Mouse (Mus musculus) neural tube, embryonic 15.5 days (tissue): ENCODE results near the gene Akirin1. TPM values are rescaled to one million over a fixed set of nuclear protein-coding genes. Genes with fewer than 3 reads are reported as not detected.
A peak's percentile ranks its signal among the peaks of the same experiment; 100 is the strongest.

Experiments used
- ATAC-seq: fragments of 200-750 bp; cut with Nextera tagmentation; 2 replicates; pipeline ENCODE4 v1.8.0; 2017; ENCODE audit warnings: mild to moderate bottlenecking, moderate TSS enrichment, moderate library complexity; ENCODE audit not compliant: low FRiP score
- H3K27ac ChIP-seq: fragments of 300-500 bp; sonication (generic); replicated peaks from 2 replicates; pipeline ENCODE4 v1.5.1; 2015; ENCODE audit warnings: mild to moderate bottlenecking, inconsistent platforms
- H3K27me3 ChIP-seq: fragments of 300-500 bp; sonication (generic); replicated peaks from 2 replicates; pipeline ENCODE4 v1.6.1; 2015; ENCODE audit warnings: inconsistent platforms
- H3K36me3 ChIP-seq: fragments of 300-500 bp; sonication (generic); 2 replicates; pipeline ENCODE4 v1.6.1; 2015; ENCODE audit warnings: inconsistent platforms
- H3K4me1 ChIP-seq: fragments of 300-500 bp; sonication (generic); 2 replicates; pipeline ENCODE4 v1.6.1; 2015; ENCODE audit warnings: inconsistent platforms
- H3K4me2 ChIP-seq: fragments of 300-500 bp; sonication (generic); 2 replicates; pipeline ENCODE4 v1.6.1; 2015; ENCODE audit warnings: inconsistent platforms, mild to moderate bottlenecking, moderate library complexity
- H3K4me3 ChIP-seq: fragments of 300-500 bp; sonication (generic); replicated peaks from 2 replicates; pipeline ENCODE4 v1.5.1; 2015; ENCODE audit warnings: mild to moderate bottlenecking, inconsistent platforms
- H3K9ac ChIP-seq: fragments of 300-500 bp; sonication (generic); replicated peaks from 2 replicates; pipeline ENCODE4 v1.6.1; 2015; ENCODE audit warnings: mild to moderate bottlenecking, inconsistent platforms
- H3K9me3 ChIP-seq: fragments of 300-500 bp; sonication (generic); replicated peaks from 2 replicates; pipeline ENCODE4 v1.6.1; 2016; ENCODE audit warnings: inconsistent platforms
- WGBS: fragments of 180-500 bp; shearing (Covaris S2); methylation state at CpG from one replicate; pipeline ENCODE4 v1.1.7; 2015; ENCODE audit warnings: mixed read lengths; 5-methylcytosine and 5-hydroxymethylcytosine counted together
- polyA plus RNA-seq: library from polyadenylated mRNA; unstranded; fragments of >200 nt; fragmentation: Nextera tagmentation; extraction: Ambion mirVana; gene quantifications from 2 replicates; pipeline ENCODE4 v1.2.1, GENCODE M21; 2015

Akirin1 gene
- polyA plus RNA-seq, result 73.5 and 79.9 TPM in 2 replicates

- no peaks in the 10 kb centered on the region for H3K27me3 ChIP-seq
- under 1% methylated on average over 41 of the region's 46 CpGs for WGBS
- H3K9ac ChIP-seq, result peak within 1 kb of the TSS; percentile 90
- H3K9me3 ChIP-seq, result no peaks in the 10 kb centered on the region
- ATAC-seq, result peak; percentile 98
- H3K36me3 ChIP-seq, result no peaks in the 10 kb centered on the region
- peak within 1 kb of the TSS; percentile 69 for H3K4me2 ChIP-seq
- H3K27ac ChIP-seq, result peak within 1 kb of the TSS; percentile 92
- peak within 1 kb of the TSS; percentile 99 for H3K4me3 ChIP-seq
- H3K4me1 ChIP-seq, result peaks cover 33% of the 10 kb centered on the region
Observed at GRCm38 (mm10) chr4:123750152-123750651, at the start of gene Akirin1. TSS of gene Akirin1 (minus strand) at chr4:123750345.

- Histone ChIP-seq H3K4me2 (no peak overlapping the region; the same call in 1 of the 2 replicates), H3K4me1 (peaks cover 11% of the 10 kb centered on the region), H3K9me3 (no peaks in the 10 kb centered on the region), H3K27ac (peak overlapping the region; percentile 58), H3K36me3 (no peaks in the 10 kb centered on the region), H3K9ac (no peak overlapping the region), H3K27me3 (no peaks in the 10 kb centered on the region), H3K4me3 (no peak overlapping the region)
- peak; percentile 66 for ATAC-seq
- 12% methylated on average over 7 of the region's 7 CpGs for WGBS
Observed at GRCm38 (mm10) chr4:123797856-123798255, 47.7 kb upstream of the Akirin1 start.

- Histone ChIP-seq H3K9me3 (no peaks in the 10 kb centered on the region), H3K27ac (peak overlapping the region; percentile 58), H3K36me3 (no peaks in the 10 kb centered on the region), H3K27me3 (no peaks in the 10 kb centered on the region), H3K4me1 (peaks cover 11% of the 10 kb centered on the region), H3K4me2 (no peak overlapping the region), H3K4me3 (no peak overlapping the region), H3K9ac (no peak overlapping the region)
- ATAC-seq, result no peak
- WGBS, result 67% methylated on average over 3 of the region's 3 CpGs
Observed at GRCm38 (mm10) chr4:123797403-123797802, 47.3 kb upstream of the Akirin1 start.

- WGBS, result 58% methylated on average over 2 of the region's 2 CpGs
Observed at GRCm38 (mm10) chr4:123795057-123795456, 44.9 kb upstream of the Akirin1 start.

GRCm38 (mm10) chr4:123793136-123793535, 43.0 kb upstream of the Akirin1 start:
- no peak overlapping the region for H3K4me3 ChIP-seq
- no peak overlapping the region for H3K27ac ChIP-seq
- peaks cover 10% of the 10 kb centered on the region for H3K4me1 ChIP-seq
- H3K9ac ChIP-seq, result no peak overlapping the region
- ATAC-seq, result no peak
- no peak overlapping the region for H3K4me2 ChIP-seq
- H3K27me3 ChIP-seq, result no peaks in the 10 kb centered on the region
- H3K9me3 ChIP-seq, result no peaks in the 10 kb centered on the region
- 94% methylated on average over 6 of the region's 6 CpGs for WGBS
- no peaks in the 10 kb centered on the region for H3K36me3 ChIP-seq

More at GRCm38 (mm10) chr4:123795057-123795456, 44.9 kb upstream of the Akirin1 start:
- no peak overlapping the region for H3K27ac ChIP-seq
- no peaks in the 10 kb centered on the region for H3K9me3 ChIP-seq
- H3K9ac ChIP-seq, result no peak overlapping the region
- H3K27me3 ChIP-seq, result no peaks in the 10 kb centered on the region
- no peak overlapping the region for H3K4me3 ChIP-seq
- peaks cover 11% of the 10 kb centered on the region for H3K4me1 ChIP-seq
- H3K36me3 ChIP-seq, result no peaks in the 10 kb centered on the region
- no peak for ATAC-seq
- H3K4me2 ChIP-seq, result no peak overlapping the region

- H3K27me3 ChIP-seq, result no peaks in the 10 kb centered on the region
- no peak overlapping the region for H3K4me2 ChIP-seq
- no peaks in the 10 kb centered on the region for H3K9me3 ChIP-seq
- no peak overlapping the region for H3K4me3 ChIP-seq
- peaks cover 10% of the 10 kb centered on the region for H3K4me1 ChIP-seq
- H3K27ac ChIP-seq, result no peak overlapping the region
- no peak overlapping the region for H3K9ac ChIP-seq
- no peak for ATAC-seq
- WGBS, result 88% methylated on average over 2 of the region's 2 CpGs
- no peaks in the 10 kb centered on the region for H3K36me3 ChIP-seq
Observed at GRCm38 (mm10) chr4:123792666-123793065, 42.5 kb upstream of the Akirin1 start.

GRCm38 (mm10) chr4:123787191-123787985, 37.2 kb upstream of the Akirin1 start, which contains the start of gene Rhbdl2:
TSS of gene Rhbdl2 (plus strand) at chr4:123787874.
- Histone ChIP-seq H3K4me2 (peak within 1 kb of the TSS; percentile 20), H3K9me3 (no peaks in the 10 kb centered on the region), H3K36me3 (no peaks in the 10 kb centered on the region), H3K9ac (no peak within 1 kb of the TSS), H3K4me1 (peaks cover 7% of the 10 kb centered on the region; the same call in 1 of the 2 replicates), H3K4me3 (no peak within 1 kb of the TSS), H3K27me3 (no peaks in the 10 kb centered on the region), H3K27ac (no peak within 1 kb of the TSS)
- ATAC-seq, result peak; percentile 50; the same call in 1 of the 2 replicates
- 37% methylated on average over 12 of the region's 12 CpGs for WGBS

- no peak for ATAC-seq
- no peaks in the 10 kb centered on the region for H3K4me1 ChIP-seq
- no peak overlapping the region for H3K4me2 ChIP-seq
- H3K4me3 ChIP-seq, result no peak overlapping the region
- 59% methylated on average over 4 of the region's 4 CpGs for WGBS
- no peaks in the 10 kb centered on the region for H3K9me3 ChIP-seq
- no peak overlapping the region for H3K27ac ChIP-seq
- no peak overlapping the region for H3K9ac ChIP-seq
- no peaks in the 10 kb centered on the region for H3K27me3 ChIP-seq
- no peaks in the 10 kb centered on the region for H3K36me3 ChIP-seq
Observed at GRCm38 (mm10) chr4:123768234-123768633, 18.1 kb upstream of the Akirin1 start.

GRCm38 (mm10) chr4:123767807-123768206, 17.7 kb upstream of the Akirin1 start:
- WGBS, result 76% methylated on average over 3 of the region's 3 CpGs
- H3K27ac ChIP-seq, result no peak overlapping the region
- ATAC-seq, result no peak

GRCm38 (mm10) chr4:123765071-123765470, 14.9 kb upstream of the Akirin1 start:
- Histone ChIP-seq H3K36me3 (no peaks in the 10 kb centered on the region), H3K9ac (no peak overlapping the region), H3K27ac (no peak overlapping the region), H3K27me3 (no peaks in the 10 kb centered on the region), H3K4me1 (no peaks in the 10 kb centered on the region), H3K4me2 (no peak overlapping the region), H3K9me3 (no peaks in the 10 kb centered on the region), H3K4me3 (no peak overlapping the region)
- 86% methylated on average over 6 of the region's 6 CpGs for WGBS
- no peak for ATAC-seq

More at GRCm38 (mm10) chr4:123767807-123768206, 17.7 kb upstream of the Akirin1 start:
- Histone ChIP-seq H3K9ac (no peak overlapping the region), H3K9me3 (no peaks in the 10 kb centered on the region), H3K4me1 (no peaks in the 10 kb centered on the region), H3K4me3 (no peak overlapping the region), H3K27me3 (no peaks in the 10 kb centered on the region), H3K36me3 (no peaks in the 10 kb centered on the region), H3K4me2 (no peak overlapping the region)

GRCm38 (mm10) chr4:123758306-123758705, 8.2 kb upstream of the Akirin1 start:
- 64% methylated on average over 4 of the region's 4 CpGs for WGBS

More at GRCm38 (mm10) chr4:123758306-123758705, 8.2 kb upstream of the Akirin1 start:
- no peaks in the 10 kb centered on the region for H3K9me3 ChIP-seq
- no peak overlapping the region for H3K27ac ChIP-seq
- no peak overlapping the region for H3K9ac ChIP-seq
- ATAC-seq, result no peak
- no peak overlapping the region for H3K4me2 ChIP-seq
- no peak overlapping the region for H3K4me3 ChIP-seq
- H3K36me3 ChIP-seq, result no peaks in the 10 kb centered on the region
- H3K4me1 ChIP-seq, result no peaks in the 10 kb centered on the region
- H3K27me3 ChIP-seq, result no peaks in the 10 kb centered on the region
